Mouse (Mus musculus): ENCODE measurements at regions not wholly inside any gene's neighbourhood (a gene's known extent, or its start where the extent isn't known, plus 50 kb on each side); places are given as distances from the start of the nearest gene placed in this dataset.

- DNase-seq (ENCODE audit: low spot score in 2 of 2), result peak in 1 of 2 experiments; percentile 16
- intact Hi-C loops (cut with DNase I), result no loop called here
Observed at GRCm38 (mm10) chr2:57772315-57772714, 225.4 kb upstream of the Galnt5 start.

DNA sequence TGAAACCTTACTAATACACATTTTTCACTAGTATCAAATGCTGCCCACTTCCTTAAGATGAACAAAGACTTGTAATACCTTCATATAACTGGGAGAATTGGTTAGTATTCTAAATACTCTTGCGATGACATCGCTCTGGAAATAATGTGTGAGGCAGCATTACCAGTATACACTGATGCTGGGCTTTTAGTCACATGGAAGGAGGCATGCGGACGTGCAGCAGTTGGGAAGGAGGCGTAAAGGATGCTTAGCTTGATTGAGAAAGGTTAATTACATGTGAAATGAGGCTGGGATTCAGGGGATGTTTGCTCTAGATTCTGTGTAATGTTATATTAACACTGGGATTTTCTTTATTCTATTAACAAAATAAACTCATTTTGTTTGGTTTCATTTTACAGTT, 221.5 kb upstream of the Galnt5 start:
- intact Hi-C loops (cut with DNase I), result no loop called here
- no peak for DNase-seq (ENCODE audit: low spot score in 2 of 2)

- intact Hi-C loops (cut with DNase I), result no loop called here
- no peak for DNase-seq (ENCODE audit: low spot score in 2 of 2)
Observed at GRCm38 (mm10) chr2:57780836-57781235, 216.8 kb upstream of the Galnt5 start.

GRCm38 (mm10) chr2:57793519-57794296, 204.0 kb upstream of the Galnt5 start:
- DNase-seq (ENCODE audit: low spot score in 2 of 2), result no peak
- intact Hi-C loops (cut with DNase I), result no loop called here

DNA sequence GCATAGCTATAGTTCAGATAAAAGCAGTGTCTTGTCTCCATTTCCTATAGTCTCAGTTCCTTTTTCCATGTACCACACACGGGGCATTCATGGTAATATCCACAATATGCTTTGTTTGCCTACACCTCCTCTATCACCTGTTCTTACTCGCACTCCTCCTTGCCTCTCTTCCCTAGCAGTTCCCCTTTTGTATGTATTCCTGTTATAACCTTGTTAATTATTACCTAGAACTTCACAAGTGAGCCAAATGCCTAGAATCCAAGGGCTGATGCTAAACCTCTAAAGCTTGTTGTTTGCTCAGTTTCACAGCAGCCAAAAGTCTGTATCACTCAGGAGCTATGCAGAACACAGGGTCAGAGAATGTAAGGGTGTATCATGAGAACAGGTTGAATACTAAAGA, 198.4 kb upstream of the Galnt5 start:
- intact Hi-C loops (cut with DNase I), result no loop called here
- no peak for DNase-seq (ENCODE audit: low spot score in 2 of 2)

GRCm38 (mm10) chr2:57807911-57808310, 189.8 kb upstream of the Galnt5 start:
- no peak for DNase-seq (ENCODE audit: low spot score in 2 of 2)
- intact Hi-C loops (cut with DNase I), result no loop called here

- intact Hi-C loops (cut with DNase I), result no loop called here
- peak in 1 of 2 experiments; percentile 4 for DNase-seq (ENCODE audit: low spot score in 2 of 2)
Observed at GRCm38 (mm10) chr2:57812996-57813395, 184.7 kb upstream of the Galnt5 start.

GRCm38 (mm10) chr2:57820343-57820742, 177.3 kb upstream of the Galnt5 start:
- no peak for DNase-seq (ENCODE audit: low spot score in 2 of 2)
- intact Hi-C loops (cut with DNase I), result no loop called here

DNA sequence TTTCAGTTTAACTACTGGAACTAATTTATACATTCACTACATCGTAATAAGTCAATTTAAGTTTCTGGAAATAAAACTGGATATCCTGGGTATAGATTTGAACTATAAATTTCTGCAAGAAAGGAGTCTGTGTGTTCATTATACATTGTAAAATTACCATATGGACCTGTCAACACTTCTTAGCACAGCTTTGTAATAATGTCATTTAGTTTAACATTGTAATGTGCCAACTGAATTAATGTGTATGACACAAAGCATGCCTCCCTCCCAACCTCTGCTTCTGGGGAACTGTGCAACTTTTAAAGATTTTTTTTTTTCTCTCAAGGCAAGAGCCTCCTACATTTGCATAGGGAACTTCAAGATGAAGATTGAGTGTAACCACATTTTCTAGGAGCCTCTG, 176.8 kb upstream of the Galnt5 start:
- DNase-seq (ENCODE audit: low spot score in 2 of 2), result peak in 1 of 2 experiments; percentile 2

DNA sequence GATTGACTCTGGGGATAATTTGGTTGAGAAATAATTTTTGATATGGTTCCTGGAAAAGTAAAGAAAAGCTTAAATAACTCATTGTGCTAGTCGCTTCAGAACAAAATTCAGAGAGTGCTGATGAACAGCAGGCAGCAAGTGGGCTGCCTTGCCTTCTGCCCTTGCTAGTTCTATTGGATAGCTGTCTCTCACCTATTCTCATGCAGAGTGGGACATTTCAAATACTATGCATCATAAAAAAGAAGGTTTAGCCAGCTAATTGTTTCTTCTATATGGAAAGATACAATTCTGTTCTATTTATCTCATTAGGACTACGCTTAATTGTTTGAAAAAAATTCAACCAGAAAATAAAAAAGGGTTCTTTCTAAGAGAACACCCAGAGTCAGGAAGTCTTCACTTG, 169.4 kb upstream of the Galnt5 start:
- intact Hi-C loops (cut with DNase I), result no loop called here
- no peak for DNase-seq (ENCODE audit: low spot score in 2 of 2)

More for the DNA sequence above, 176.8 kb upstream of the Galnt5 start:
- intact Hi-C loops (cut with DNase I), result no loop called here

DNA sequence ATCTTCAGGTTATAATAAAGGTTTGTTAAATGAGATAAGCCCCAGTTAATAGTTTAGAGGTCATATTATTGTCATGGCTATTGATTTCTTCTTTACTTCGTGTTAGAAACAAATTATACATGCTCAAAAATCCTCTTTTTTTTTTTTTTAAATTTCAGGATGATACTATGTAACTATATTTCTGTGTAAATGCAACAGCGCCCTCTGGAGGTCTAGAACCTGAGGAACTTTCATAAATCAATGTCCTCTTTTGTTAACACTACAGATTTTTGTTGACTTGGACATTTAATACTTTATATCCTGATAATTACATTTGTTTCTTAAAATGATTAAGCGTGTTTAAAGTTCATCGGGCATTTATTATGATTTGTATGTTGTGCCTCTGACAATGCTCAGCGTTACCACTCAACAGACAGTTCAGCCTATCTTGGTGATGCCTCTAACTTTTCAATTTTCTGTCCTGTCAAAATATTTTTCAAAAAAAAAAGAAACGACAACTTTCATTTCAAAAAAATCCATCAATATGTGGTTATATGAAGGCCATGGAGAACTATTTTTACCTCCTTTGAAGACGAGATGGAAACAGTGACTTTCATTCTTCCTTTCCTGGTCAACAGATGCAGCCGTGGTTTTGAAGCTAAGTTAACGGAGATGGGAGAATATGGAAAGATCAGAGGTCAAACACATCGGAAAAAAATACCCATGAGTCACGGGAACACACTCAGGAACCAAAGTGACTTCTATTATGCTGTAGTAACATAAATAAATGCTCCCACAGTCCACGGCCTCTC, 164.9 kb upstream of the Galnt5 start:
- intact Hi-C loops (cut with DNase I), result loop anchor here (2.0 to 5.0 kb wide), 2 partner anchors 130 to 1714 kb away; no protein-coding TSS in a partner anchor
- DNase-seq (ENCODE audit: low spot score in 2 of 2), result peak; percentile 66 to 71

DNA sequence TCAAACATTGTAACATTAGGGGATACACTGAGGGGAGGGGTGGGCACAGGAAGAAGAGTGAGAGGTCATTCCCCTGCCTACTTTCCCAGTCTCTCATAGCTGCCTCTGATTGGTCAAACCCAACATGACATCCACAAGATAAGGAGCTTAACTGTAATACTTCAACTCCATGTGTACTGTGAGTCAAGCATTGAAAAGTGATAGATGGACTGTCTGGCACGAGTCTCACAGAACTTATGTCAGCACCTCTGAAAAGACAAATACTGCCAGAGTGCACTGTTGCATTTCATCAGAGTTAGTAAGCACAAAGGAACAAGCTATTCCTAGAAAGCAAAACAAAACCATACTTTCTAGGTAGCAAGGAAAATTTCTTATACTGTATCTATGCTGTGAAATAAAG, 152.5 kb upstream of the Galnt5 start:
- intact Hi-C loops (cut with DNase I), result no loop called here
- DNase-seq (ENCODE audit: low spot score in 2 of 2), result no peak

DNA sequence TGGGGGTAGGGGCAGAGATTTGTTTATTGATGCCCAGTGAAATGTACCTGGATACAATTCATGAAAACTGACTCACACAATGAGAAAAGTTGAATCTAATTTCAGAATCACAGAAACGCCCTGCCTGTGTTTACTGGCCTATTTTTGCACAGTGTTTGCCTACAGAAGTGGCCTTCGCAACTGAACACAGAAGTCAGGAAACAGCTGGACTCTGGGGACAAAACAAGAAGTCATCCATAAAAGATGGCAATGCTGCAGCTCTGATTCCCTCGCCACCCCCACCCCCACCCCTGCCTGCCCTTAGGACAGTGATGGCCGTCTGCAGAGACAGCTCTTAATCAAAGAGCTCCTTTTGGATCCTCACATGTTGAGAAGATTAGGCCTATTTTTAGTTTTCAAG, 150.0 kb upstream of the Galnt5 start:
- intact Hi-C loops (cut with DNase I), result no loop called here
- no peak for DNase-seq (ENCODE audit: low spot score in 2 of 2)

DNA sequence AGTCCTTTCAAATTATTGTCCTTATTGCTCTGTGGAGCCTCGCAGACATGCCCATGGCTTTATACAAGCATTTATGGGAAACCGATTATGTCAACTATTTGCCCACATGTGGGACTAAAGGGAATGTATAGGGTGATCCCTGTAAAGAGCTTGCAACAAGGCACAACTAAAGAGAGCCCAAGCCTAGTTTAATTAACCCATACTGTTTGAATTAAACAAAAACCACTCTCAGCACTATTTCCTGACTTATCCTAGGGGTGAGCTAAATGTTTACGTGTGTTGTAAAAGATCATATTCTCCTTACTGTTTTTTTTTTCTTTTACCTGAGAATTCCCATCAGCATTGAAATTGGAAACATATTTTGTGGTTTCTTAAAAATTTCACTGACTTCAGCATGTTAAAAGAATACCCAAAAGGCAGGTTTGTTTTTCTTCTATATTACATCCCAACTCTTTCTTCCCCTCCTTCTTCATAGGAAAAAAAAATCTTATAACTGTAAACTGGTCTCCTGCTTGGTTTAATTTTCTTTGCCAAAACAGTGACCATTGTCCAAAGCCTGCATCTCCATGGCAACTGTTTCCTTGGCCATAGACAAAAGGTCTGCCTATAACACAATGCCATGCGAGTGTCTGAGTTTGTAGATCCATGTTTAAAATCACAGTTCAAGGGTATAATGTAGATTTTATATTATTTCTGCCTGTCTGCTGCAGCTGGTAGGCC, 148.2 kb upstream of the Galnt5 start:
- DNase-seq (ENCODE audit: low spot score in 2 of 2), result no peak
- intact Hi-C loops (cut with DNase I), result no loop called here

DNA sequence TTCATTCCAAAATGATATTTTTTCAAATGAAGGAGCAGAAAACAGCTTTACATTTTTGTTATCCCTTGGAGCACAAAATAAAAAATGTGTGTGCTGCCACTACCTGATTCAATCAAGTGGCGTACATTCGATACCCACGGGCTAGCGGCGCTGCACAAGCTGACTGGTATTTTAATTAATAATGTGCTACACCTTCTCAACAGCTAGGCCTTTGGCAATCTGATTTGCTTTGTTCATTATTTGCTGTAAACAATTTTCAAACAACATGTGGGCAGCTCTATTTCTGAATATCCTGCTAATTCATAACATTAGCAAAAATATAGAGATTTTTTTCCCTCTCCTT, 147.7 kb upstream of the Galnt5 start:
- DNase-seq (ENCODE audit: low spot score in 2 of 2), result no peak
- intact Hi-C loops (cut with DNase I), result no loop called here

- DNase-seq (ENCODE audit: low spot score in 2 of 2), result peak; percentile 4 to 7
- intact Hi-C loops (cut with DNase I), result no loop called here
Observed at GRCm38 (mm10) chr2:57856524-57857107, 141.1 kb upstream of the Galnt5 start.

DNA sequence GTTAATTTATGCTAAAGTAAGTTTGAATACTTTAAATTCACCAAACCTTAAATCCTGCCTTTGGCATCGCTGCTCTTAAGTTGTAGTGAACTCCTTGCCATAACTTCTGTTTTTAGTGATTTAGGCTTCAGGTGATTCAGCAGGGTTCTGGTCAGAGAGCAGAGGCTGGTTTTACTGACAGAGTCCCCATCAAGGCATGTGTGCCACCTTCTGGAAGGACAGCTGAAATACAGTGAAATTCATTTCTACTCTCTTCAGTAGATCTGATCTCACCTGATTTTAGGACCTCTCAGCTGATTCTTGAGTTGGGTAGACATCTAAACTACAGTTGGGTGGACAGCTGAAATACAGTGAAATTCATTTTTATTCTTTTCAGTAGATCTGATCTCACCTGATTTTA, 132.4 kb upstream of the Galnt5 start:
- DNase-seq (ENCODE audit: low spot score in 2 of 2), result peak in 1 of 2 experiments; percentile 28
- intact Hi-C loops (cut with DNase I), result no loop called here

- intact Hi-C loops (cut with DNase I), result no loop called here
Observed at GRCm38 (mm10) chr2:57868046-57868445, 129.6 kb upstream of the Galnt5 start.

DNA sequence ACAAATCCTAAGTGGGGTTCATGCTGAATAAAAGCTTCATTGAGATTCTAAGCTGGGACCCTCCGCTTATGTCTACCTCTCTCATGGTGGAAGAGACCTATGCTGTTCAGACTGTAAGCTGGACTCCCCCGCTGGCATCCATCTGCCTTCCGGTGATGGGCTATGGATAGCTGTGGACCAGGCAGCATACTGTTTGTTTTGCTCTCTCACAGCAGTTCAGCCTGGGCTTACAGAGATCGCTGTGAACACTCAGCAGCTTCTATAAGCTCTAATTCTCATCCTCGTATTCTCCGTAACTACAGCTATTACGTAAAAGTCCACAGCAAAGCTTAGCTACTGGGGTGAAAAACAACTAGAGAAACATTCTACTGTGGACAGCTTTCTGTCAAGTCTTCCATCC, 97.5 kb upstream of the Galnt5 start:
- intact Hi-C loops (cut with DNase I), result no loop called here
- DNase-seq (ENCODE audit: low spot score in 2 of 2), result peak in 1 of 2 experiments; percentile 5

More at GRCm38 (mm10) chr2:57868046-57868445, 129.6 kb upstream of the Galnt5 start:
- DNase-seq (ENCODE audit: low spot score in 2 of 2), result peak; percentile 15 to 69

All from left cerebral cortex, postnatal 25 days (tissue).